Mouse (Mus musculus): ENCODE data around the gene Crxos.

Gene Crxos

DNA sequence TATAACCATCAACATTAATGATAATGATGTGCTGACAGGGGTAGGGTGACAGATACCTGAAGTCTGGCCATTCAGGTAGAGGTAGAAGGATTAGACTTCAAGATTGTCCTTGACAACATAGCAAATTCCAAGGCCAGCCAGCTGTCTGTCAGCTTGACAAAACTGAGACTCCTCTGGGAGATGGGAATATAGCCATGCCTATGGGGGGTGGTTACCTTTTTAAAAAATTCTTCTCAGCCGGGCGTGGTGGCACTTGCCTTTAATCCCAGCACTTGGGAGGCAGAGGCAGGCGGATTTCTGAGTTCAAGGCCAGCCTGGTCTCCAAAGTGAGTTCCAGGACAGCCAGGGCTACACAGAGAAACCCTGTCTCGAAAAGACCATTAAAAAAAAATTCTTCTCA is 33.3 kb downstream of the Crxos start:
- ChIA-PET POLR2A (interaction anchor here in 1 of 4 experiments (1.3 to 1.4 kb wide), 2 partner anchors 10 to 20 kb away, joined by 3 to 4 read pairs; no protein-coding TSS in a partner anchor), CTCF (interaction anchor here in 1 of 4 experiments (1.0 kb wide), 1 partner anchor 272 kb away, joined by 3 read pairs; no protein-coding TSS in a partner anchor)

DNA sequence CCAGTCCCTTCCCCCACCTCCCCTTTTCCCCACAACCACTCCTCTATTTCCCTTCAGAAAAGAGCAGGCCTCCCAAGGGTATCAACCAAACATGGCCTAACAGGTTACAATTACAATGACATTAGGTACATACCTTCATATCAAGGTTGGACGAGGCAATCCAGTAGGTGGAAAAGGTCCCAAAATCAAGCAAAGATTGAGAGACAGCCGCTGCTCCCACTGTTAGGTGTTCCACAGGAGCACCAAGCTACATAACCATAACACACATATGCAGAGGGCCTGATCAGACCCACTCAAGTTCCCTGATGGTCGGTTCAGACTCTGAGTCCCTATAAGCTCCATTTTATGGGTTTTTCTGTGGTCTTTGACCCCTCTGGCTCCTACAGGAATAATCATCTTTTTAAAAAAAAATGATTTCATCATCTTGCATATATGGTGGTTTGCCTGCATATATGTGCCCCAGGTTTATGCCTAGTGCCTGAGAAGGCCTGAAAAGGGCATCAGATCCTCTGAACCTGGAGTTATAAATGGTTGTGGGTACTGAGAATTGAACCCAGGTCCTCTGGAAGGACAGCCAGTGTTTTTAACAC is 33.8 kb downstream of the Crxos start:
- CTCF ChIA-PET = interaction anchor here in 1 of 4 experiments (0.6 kb wide), 1 partner anchor 77 kb away, joined by 3 read pairs; the partner anchor contains the start of gene Obox6
- POLR2A ChIA-PET = interaction anchor here in 1 of 4 experiments (1.3 to 1.4 kb wide), 2 partner anchors 9 to 20 kb away, joined by 3 to 4 read pairs; no protein-coding TSS in a partner anchor

DNA sequence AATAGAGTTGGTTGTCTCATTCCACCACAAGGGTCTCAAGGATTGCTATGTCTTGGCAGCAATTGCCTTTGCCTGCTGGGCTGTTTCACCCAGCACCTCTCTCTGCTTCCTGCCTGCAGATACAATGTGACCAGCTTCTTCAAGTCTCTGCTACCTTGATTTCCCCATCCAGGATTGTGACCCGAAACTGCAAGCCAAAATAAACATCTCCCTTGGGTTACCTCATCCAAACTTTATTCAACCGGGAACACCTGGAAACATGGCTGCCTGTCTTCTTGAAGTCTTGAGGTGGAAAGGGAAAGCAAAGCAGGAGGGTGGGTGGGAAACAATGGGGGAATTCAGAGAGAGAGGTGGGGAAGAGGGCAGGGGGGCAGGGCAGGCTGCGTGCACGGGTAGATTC is 34.6 kb downstream of the Crxos start:
- ChIA-PET CTCF (interaction anchor here in 1 of 4 experiments (0.7 kb wide), 1 partner anchor 1115 kb away, joined by 3 read pairs; no protein-coding TSS in a partner anchor), POLR2A (interaction anchor here in 1 of 4 experiments (1.3 kb wide), 1 partner anchor 9 kb away, joined by 3 read pairs; no protein-coding TSS in a partner anchor)

DNA sequence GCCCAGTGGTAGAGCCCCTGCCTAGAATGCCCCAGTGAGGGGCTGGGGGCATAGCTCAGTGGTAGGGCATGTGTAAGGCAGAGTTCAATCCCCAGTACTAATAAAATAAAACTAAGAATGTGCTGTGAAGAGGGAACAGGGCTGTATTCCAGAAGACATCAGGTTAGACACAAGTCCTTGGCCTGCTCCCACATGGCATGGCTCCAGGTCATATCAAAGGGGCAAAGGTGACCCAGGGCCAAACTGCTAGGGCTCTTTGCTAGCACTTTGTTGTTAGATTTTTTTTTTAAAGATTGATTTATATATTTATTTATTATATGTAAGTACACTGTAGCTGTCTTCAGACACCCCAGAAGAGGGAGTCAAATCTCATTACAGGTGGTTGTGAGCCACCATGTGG is 36.0 kb downstream of the Crxos start:
- CTCF ChIA-PET = interaction anchor here in 1 of 4 experiments (1.1 to 1.4 kb wide), 2 partner anchors 30 to 34 kb away, joined by 3 to 4 read pairs; no protein-coding TSS in a partner anchor
- POLR2A ChIA-PET = interaction anchor here in 2 of 4 experiments (0.8 to 1.6 kb wide), 3 partner anchors 10 to 126 kb away, joined by 3 read pairs; no protein-coding TSS in a partner anchor

DNA sequence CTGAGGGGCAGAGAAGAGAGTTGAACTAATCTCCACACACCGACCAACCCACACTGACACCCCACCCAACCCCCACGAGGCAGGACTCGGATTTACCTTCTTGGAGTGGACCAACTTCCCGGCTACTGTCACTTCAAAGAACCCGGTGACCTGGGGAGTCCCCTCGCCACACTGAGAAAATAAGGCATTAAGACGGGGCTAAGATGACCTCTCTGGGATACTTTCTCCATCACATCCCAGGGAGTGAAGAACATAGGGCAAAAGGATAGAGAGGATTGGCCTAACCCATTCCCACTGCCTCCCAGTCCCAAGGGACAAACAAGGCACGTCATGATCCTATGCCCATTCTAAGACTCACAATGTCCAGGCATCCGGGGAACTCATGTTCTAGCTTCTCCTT is 37.5 kb downstream of the Crxos start:
- ChIA-PET POLR2A (interaction anchor here in 2 of 4 experiments (0.5 to 2.2 kb wide), 5 partner anchors 8 to 55 kb away, joined by 3 to 6 read pairs (median 4); no protein-coding TSS in a partner anchor), CTCF (no interaction called here)

DNA sequence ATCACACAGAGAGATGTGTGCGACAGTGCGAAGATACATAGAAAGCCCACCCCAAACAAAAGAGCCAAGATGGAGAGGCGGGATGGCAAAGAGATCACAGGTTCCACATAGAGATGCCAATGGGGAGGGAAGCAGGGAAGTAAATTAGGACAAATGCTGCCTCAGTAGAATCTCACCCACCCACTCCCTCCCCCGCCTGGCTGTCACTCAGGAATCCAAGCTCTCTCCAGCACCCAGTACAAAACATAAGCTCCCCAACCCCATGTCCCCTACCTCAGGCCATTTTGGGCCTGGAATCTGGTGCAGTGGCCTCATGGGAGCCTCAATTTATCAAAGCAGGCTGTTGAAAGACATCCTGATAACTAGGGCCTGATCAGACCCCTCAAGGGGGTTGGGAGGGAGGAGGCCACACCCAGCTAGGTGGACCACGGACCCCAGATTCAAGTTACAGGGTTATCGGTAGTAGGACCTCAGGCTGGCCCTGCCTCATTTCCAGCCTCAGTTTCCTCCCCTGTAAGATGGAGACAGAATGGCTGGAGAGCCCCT is 38.3 kb downstream of the Crxos start:
- ChIA-PET CTCF (interaction anchor here in 3 of 4 experiments (0.6 to 1.8 kb wide), 6 partner anchors 8 to 345 kb away, joined by 3 to 10 read pairs (median 3); no protein-coding TSS in a partner anchor), POLR2A (interaction anchor here in 2 of 4 experiments (1.0 to 2.5 kb wide), 11 partner anchors 9 to 365 kb away, joined by 3 to 13 read pairs (median 4); partner anchors contain the start of genes Ccdc9 (in 1 of the 2) and Nop53 (in 1 of the 2))

DNA sequence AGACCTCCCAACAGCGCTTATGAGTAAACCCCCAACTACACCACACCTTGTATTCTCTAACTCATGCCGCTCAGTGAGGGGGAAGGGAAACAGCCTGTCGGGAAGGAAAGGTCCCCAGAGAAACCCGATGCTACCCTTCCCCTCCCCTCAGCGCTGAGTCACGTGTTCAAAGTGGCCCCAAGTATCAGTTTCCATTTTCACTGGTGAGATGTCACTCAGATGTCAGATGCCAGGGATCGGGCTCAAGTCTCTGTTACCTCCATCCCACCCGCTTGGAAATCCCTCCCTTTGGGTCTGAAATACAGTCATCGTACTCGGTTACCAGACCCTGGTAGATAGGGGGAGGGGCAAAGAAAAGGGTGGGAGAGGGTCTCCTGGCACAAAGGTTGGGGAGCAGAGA is 39.4 kb downstream of the Crxos start:
- POLR2A ChIA-PET = interaction anchor here (0.5 to 2.5 kb wide), 27 partner anchors 8 to 364 kb away, joined by 3 to 13 read pairs (median 4); partner anchors contain the start of genes Nop53 (in 2 of the 4), Ccdc9 (in 1 of the 4) and Napa (in 1 of the 4)
- CTCF ChIA-PET = interaction anchor here in 3 of 4 experiments (0.5 to 1.8 kb wide), 6 partner anchors 8 to 208 kb away, joined by 3 to 10 read pairs (median 3); partner anchors contain the start of gene Slc8a2 (in 1 of the 3)

DNA sequence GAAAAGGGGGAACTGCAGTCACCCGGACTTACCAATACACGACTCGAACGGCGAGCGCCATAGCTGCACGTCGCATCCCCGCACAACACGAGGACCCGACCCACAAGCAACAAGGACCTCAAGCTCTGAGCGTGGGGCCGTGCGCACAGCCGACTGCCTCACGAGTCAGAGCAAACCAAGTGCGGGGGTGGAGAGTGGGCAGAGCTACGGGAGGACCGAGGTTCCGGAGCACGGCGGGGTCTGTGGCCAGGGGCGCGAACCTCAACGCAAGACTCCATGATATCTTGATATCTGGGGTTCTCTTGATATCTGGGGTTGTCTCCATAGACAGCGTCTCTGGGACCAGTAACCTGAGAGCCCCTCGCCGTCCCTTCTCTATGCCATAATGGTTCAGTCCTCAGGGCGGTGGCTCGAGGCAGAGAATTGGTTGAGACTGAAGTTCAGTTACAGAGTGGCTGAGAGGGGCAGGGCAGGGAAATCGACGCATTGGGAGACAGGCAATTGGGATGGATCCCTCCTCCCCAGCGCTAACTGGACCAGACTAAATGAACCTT is 39.9 kb downstream of the Crxos start, which contains the start of gene Selenow:
Selenow (minus strand) TSS at position 183 of the 554 bp plus-strand sequence.
- ChIA-PET CTCF (interaction anchor here in 3 of 4 experiments (0.5 to 1.8 kb wide), 6 partner anchors 9 to 207 kb away, joined by 3 to 10 read pairs (median 3); partner anchors contain the start of gene Slc8a2 (in 1 of the 3)), POLR2A (interaction anchor here (0.7 to 2.5 kb wide), 27 partner anchors 9 to 364 kb away, joined by 3 to 13 read pairs (median 4); partner anchors contain the start of genes Nop53 (in 2 of the 4), Ccdc9 (in 1 of the 4), Inafm1 (in 1 of the 4) and Napa (in 1 of the 4))

DNA sequence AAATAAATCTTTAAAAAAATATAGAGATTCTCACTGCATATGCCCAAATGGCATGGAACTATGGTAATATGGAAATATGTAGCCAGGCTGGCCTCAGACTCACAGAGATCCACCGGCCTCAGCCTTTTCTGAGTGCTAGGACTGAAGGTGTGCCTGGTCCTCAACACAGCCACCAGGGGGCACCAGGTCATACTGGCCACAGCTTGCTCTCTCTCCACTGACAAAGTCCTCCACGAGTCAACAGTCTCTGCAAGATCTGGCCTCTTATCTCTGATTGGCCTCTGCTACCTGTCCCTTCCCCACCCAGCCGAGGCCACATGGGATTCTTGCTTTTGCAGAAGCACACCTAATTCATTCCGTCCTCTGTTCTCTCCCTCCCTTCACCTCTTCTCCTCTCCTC is 47.5 kb downstream of the Crxos start:
- POLR2A ChIA-PET = interaction anchor here in 3 of 4 experiments (0.9 to 1.7 kb wide), 9 partner anchors 9 to 292 kb away, joined by 3 to 6 read pairs (median 4); partner anchors contain the start of genes Dhx34 (in 1 of the 3) and Napa (in 1 of the 3)

DNA sequence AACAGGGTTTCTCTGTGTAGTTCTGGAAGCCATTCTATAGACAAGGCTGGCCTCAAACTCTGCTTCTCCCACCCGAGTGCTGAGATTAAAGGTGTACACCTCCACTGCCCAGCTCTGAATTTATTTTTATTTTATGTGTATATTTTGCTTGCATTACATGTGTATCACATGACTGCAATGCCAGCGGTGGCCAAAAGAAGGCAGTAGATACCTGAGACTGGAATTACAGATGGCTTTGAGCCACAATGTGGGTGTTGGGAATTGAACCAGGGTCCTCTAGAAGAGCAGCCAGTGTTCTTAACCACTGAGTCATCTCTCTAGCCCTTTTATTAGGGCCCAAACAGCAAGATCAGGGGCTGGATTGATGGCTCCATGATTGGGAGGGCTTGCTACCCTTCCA is 48.1 kb downstream of the Crxos start:
- ChIA-PET POLR2A (interaction anchor here in 3 of 4 experiments (0.6 to 1.7 kb wide), 11 partner anchors 9 to 433 kb away, joined by 3 to 6 read pairs (median 3); partner anchors contain the start of gene Dhx34 (in 1 of the 3)), CTCF (interaction anchor here (0.6 to 2.6 kb wide), 30 partner anchors 8 to 1235 kb away, joined by 3 to 16 read pairs (median 4); partner anchors contain the start of genes Ehd2 (in 3 of the 4), Meis3 (in 1 of the 4), Napa (in 1 of the 4) and Slc8a2 (in 1 of the 4))

More for the DNA sequence above, 47.5 kb downstream of the Crxos start:
- CTCF ChIA-PET = interaction anchor here (0.5 to 2.6 kb wide), 30 partner anchors 8 to 333 kb away, joined by 3 to 19 read pairs (median 4); partner anchors contain the start of genes Ehd2 (in 2 of the 4), Meis3 (in 1 of the 4), Napa (in 1 of the 4) and Slc8a2 (in 1 of the 4)

DNA sequence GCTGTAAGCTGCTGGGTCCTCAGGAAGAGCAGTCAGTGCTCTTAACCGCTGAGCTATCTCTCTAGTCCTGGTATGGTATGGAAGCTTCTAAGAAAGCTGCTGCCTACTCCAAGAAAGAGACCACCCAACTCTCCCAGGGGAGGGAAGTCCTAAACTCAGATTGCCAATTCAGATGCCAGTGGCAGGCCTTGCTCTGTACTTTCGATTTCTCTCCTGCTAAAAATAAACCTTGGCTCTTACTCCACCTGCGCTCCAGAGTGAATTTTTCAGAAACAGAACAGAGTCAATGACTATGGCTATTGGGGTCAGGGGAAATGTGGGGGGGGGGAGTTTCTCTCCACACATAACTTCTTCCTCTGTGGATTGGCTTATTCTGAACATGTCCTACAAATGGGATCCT is 49.2 kb downstream of the Crxos start:
- POLR2A ChIA-PET = interaction anchor here in 2 of 4 experiments (1.0 to 2.0 kb wide), 4 partner anchors 8 to 14 kb away, joined by 3 to 6 read pairs (median 4); partner anchors contain the start of gene Nop53 (in 2 of the 2)
- CTCF ChIA-PET = interaction anchor here (0.6 to 2.6 kb wide), 7 partner anchors 12 to 342 kb away, joined by 3 to 13 read pairs (median 4); partner anchors contain the start of genes Ehd2 (in 2 of the 4), Dhx34 (in 1 of the 4) and Inafm1 (in 1 of the 4)

DNA sequence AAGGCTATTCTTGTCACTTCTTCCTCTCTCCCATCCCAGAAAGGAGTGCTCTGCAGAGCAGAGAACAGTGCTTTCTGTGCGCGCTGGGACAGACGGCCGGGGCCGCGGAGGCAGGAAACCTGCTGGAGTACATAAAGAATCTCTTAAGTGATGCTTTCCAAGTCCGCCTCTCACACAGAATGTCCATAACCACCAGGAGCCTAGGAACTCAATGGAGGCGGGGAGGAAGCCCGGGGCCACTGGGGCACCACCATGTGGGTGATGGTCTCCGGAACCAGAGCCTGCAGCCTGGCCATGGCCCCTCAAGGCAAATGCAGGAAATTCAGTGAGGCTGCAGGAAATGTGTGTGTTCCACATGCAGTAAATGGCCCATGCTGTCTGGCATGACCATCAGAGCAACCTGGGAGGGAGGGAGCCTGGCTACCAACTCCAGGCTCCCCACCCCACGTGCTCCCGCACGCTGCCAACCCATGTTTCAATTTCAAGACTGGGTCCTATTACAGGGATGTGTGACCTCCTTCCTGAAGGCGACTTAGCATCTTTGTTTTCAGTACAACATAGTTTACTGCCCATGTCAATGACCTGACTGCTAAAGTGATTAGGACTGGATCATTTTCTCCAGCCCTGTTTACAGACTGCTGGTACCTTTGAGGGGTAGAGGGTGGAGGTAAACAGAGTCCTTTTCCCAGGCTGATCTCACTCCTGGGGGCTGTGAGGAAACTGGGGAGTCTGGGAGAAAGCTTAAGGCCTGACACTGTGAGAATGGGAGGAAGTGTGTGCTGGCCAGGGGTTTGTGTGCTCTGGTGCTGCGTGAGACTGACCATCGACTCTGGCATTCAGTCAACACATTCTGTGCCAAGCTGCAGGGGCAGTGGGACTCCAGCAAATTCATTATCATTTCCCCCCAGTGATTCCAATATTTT is 51.3 kb downstream of the Crxos start:
- POLR2A ChIA-PET = interaction anchor here (0.5 to 3.0 kb wide), 11 partner anchors 8 to 196 kb away, joined by 3 to 32 read pairs (median 3); partner anchors contain the start of genes Nop53 (in 1 of the 4), Selenow (in 1 of the 4) and Slc8a2 (in 1 of the 4)
- CTCF ChIA-PET = interaction anchor here in 2 of 4 experiments (0.7 to 0.8 kb wide), 2 partner anchors 22 kb away, joined by 3 to 4 read pairs; no protein-coding TSS in a partner anchor

DNA sequence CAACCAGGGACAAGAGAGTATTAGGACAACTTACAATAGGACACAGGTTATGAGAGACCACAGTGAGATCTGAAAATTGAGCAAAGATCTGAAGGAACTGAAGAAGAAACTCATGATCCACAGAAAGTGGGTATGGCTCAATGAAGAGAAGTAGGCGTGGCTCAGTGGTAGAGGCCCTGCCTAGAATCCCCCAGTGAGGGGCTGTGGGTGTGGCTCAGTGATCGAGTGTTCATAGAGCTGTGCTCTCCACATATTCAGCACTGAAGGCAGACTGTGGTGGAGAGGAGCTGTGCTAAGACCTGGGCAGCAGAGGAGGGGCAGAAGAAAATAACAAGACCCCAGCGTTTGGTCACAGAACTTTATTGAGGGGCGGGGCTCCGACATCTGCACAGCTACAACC is 55.1 kb downstream of the Crxos start:
- ChIA-PET POLR2A (interaction anchor here in 3 of 4 experiments (0.7 to 4.4 kb wide), 18 partner anchors 8 to 192 kb away, joined by 3 to 20 read pairs (median 4); partner anchors contain the start of genes Ehd2 (in 1 of the 3), Nop53 (in 1 of the 3), Selenow (in 1 of the 3) and Slc8a2 (in 1 of the 3)), CTCF (interaction anchor here (0.6 to 1.5 kb wide), 7 partner anchors 11 to 295 kb away, joined by 3 to 6 read pairs (median 3); partner anchors contain the start of gene Ehd2 (in 1 of the 4))

DNA sequence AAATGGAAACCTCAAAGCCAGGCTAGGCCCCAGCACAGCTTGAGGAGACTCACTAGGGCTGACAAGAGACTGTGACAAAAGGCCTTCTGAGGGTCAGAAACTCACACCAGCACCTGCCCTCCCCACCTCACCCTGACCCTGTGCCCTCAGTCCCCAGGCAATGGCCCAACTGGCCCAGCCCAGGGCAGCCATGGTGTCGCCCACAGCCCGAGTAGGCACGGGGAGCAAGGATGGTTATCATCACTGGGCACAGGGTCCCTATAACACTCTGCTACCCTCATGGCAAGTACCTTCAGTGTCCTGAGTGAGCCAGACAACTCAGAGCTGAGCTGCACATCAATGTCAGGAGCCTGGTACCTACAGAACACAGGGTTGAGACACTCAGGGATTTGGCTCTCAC is 56.2 kb downstream of the Crxos start:
- POLR2A ChIA-PET = interaction anchor here (0.6 to 4.4 kb wide), 15 partner anchors 9 to 161 kb away, joined by 3 to 20 read pairs (median 4); partner anchors contain the start of genes Napa (in 1 of the 4) and Selenow (in 1 of the 4)
- CTCF ChIA-PET = interaction anchor here in 3 of 4 experiments (0.9 to 1.5 kb wide), 5 partner anchors 9 to 34 kb away, joined by 3 to 6 read pairs (median 4); partner anchors contain the start of gene Ehd2 (in 1 of the 3)

DNA sequence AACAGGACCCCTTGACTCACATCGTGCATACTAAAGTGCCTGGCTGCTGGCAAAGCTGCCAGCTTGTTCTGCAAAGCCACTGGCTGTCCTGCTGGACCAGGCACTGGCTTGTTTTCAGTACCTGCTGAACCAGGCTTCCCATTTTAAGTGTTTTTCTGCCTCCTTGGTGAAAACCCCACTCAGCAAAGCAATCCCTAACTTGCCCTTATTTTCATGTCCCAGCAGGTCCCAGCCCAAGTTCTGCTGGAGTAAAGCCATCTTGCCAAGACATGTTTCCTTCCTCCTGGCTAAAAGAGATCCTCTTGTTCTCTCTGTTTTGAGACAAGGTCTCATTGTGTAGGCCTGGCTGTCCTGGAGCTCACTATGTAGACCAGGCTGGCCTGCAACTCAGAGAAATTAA is 61.9 kb downstream of the Crxos start:
- CTCF ChIA-PET = interaction anchor here in 1 of 4 experiments (1.3 kb wide), 1 partner anchor 14 kb away, joined by 6 read pairs; no protein-coding TSS in a partner anchor
- POLR2A ChIA-PET = interaction anchor here in 3 of 4 experiments (0.8 to 3.3 kb wide), 15 partner anchors 8 to 212 kb away, joined by 3 to 32 read pairs (median 4); partner anchors contain the start of genes Ehd2 (in 2 of the 3), Napa (in 1 of the 3), Selenow (in 1 of the 3) and Slc8a2 (in 1 of the 3)

DNA sequence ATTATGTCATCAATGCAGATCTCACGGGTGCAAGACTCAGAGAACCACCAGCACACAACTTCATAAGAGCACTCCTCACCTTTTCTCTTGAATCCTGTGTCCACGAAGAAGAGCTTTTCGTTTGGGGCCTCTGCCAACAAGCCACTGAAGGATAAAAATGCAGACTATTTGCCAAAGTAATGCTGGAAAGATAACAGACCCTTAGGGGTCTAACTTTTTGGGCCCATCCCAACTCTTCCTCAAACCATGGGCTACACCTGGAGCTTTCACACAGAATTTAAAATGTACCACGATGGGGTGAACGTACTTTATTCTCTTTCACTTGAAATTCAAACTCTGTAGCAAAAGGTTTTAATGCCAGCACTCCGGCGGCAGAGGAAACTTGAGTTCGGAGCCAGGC is 62.8 kb downstream of the Crxos start:
- ChIA-PET POLR2A (interaction anchor here (0.6 to 3.3 kb wide), 17 partner anchors 7 to 670 kb away, joined by 3 to 32 read pairs (median 4); partner anchors contain the start of genes Napa (in 2 of the 4), Selenow (in 2 of the 4), Arhgap35 (in 1 of the 4) and Ccdc9 (in 1 of the 4)), CTCF (interaction anchor here in 1 of 4 experiments (0.6 kb wide), 1 partner anchor 15 kb away, joined by 3 read pairs; no protein-coding TSS in a partner anchor)
